9 mouse cellular contexts compared by ENCODE assay signal in the genomic region with DNA sequence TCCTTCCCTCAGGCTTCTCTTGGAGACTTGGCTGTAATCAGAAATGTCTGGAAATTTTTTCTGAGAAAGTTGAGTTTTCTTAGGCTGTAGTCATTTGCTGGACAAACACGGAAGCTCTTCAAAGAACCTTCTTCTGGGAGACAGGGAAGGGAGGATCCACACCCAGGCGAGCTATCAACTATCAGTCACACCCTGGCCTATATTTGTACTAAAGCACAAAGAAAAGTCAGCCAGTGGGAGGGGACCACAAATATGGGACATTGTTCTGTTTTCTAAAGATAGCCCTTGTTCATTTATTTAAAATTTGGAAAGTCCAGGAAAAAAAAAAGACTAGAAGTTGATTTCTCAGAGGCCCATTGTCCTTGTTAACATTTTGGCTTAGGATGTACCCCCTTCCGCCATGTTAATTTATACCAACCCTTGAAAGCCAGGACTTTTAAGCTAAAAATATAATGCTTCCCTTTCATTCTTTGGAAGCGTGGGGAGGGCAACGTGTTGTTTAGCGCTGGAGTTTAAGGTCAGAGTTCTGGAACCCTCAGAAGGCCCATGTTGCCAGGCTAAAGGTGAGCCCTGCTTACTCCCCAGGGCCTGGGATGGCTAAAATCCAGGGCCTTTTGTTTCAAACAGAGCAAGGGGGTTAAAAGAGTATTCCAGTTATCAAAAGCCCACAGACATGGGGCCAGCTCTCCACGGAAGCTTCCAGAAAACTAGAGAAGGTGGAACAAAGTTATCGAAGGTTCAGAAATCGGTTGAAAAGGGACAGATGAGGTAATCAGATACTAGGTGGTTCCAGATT.
A peak's percentile ranks its signal among the peaks of the same experiment; 100 is the strongest.
DNase-seq lines count a peak whose midpoint lies in the region; ATAC-seq lines count a peak whose summit lies in the region.
"Had no signal": no experiment of that assay in that cellular context is flagged by ENCODE, and none has a peak within 500 bp of the region (broad histone marks: within the 10 kb centered on the region; RNA-seq: fewer than 3 reads in every experiment).

No protein-coding gene starts in this region.

- H3K4me2 ChIP-seq in lung, embryonic 16.5 days (ENCODE audit: low read depth, low read length), result peak overlapping the region; percentile 43
- peak overlapping the region; percentile 24; the same call in 1 of the 2 replicates for H3K4me2 ChIP-seq in kidney, embryonic 14.5 days (replicated peaks; ENCODE audit: low read depth, low read length)
- H3K4me2 ChIP-seq in stomach, embryonic 14.5 days (replicated peaks; ENCODE audit: low read depth, low read length), result peak overlapping the region; percentile 36; the same call in 1 of the 2 replicates

- H3K36me3 ChIP-seq in lung, embryonic 16.5 days (ENCODE audit: control insufficient read depth, insufficient read depth, low read length), result no peaks in the 10 kb centered on the region
- no peaks in the 10 kb centered on the region for H3K36me3 ChIP-seq in kidney, embryonic 14.5 days (ENCODE audit: control insufficient read depth, insufficient read depth, low read length)
- no peaks in the 10 kb centered on the region for H3K36me3 ChIP-seq in stomach, embryonic 14.5 days (ENCODE audit: control insufficient read depth, insufficient read depth, low read length)

- no peak overlapping the region for H3K9ac ChIP-seq in lung, embryonic 16.5 days (ENCODE audit: low read length)
- H3K9ac ChIP-seq in kidney, embryonic 14.5 days (ENCODE audit: low read depth, low read length), result no peak overlapping the region
- no peak overlapping the region for H3K9ac ChIP-seq in stomach, embryonic 14.5 days (replicated peaks; ENCODE audit: low read depth, low read length)

- no peak overlapping the region for H3K4me3 ChIP-seq in lung, embryonic 16.5 days (ENCODE audit: low read length)
- no peak overlapping the region for H3K4me3 ChIP-seq in kidney, embryonic 14.5 days (ENCODE audit: low read length)
- H3K4me3 ChIP-seq in stomach, embryonic 14.5 days (ENCODE audit: low read depth, low read length), result no peak overlapping the region

- H3K4me1 ChIP-seq in lung, embryonic 16.5 days (replicated peaks; ENCODE audit: control insufficient read depth, insufficient read depth, low read length), result peaks cover 7% of the 10 kb centered on the region; the same call in 1 of the 2 replicates
- H3K4me1 ChIP-seq in kidney, embryonic 14.5 days (ENCODE audit: control insufficient read depth, insufficient read depth, low read length), result no peaks in the 10 kb centered on the region; the same call in 1 of the 2 replicates
- H3K4me1 ChIP-seq in stomach, embryonic 14.5 days (ENCODE audit: control insufficient read depth, insufficient read depth, low read length), result peaks cover 12% of the 10 kb centered on the region; the same call in 1 of the 2 replicates

- no peak for ATAC-seq in lung, embryonic 16.5 days (ENCODE audit: low read depth)
- ATAC-seq in kidney, embryonic 14.5 days (ENCODE audit: low FRiP score, low TSS enrichment), result no peak; the same call in 1 of the 2 replicates
- no peak for ATAC-seq in stomach, embryonic 14.5 days (ENCODE audit: insufficient number of reproducible peaks, insufficient read depth, low FRiP score, low read depth)

- 75% methylated on average over 9 of the region's 9 CpGs for WGBS in lung, embryonic 16.5 days
- 78% methylated on average over 9 of the region's 9 CpGs for WGBS in kidney, embryonic 14.5 days
- WGBS in stomach, embryonic 14.5 days, result 74% methylated on average over 9 of the region's 9 CpGs

- H3K27me3 ChIP-seq in lung, embryonic 16.5 days (ENCODE audit: control insufficient read depth, insufficient read depth, low read depth, low read length), result no peaks in the 10 kb centered on the region; the same call in 1 of the 2 replicates
- no peaks in the 10 kb centered on the region for H3K27me3 ChIP-seq in kidney, embryonic 14.5 days (ENCODE audit: control insufficient read depth, insufficient read depth, low read length)
- H3K27me3 ChIP-seq in stomach, embryonic 14.5 days (ENCODE audit: control insufficient read depth, insufficient read depth, low read length), result no peaks in the 10 kb centered on the region

- no peak for DNase-seq in lung, postnatal 4 days
- peak; percentile 53 for DNase-seq in heart, adult 8-10 months (ENCODE audit: low spot score)
- DNase-seq in spleen, adult 18-20 months, result no peak
- no peak for DNase-seq in embryo, embryonic 10 days (ENCODE audit: low spot score)
- no peak for DNase-seq in cerebellum, postnatal 4 days (ENCODE audit: low spot score in 2 of 2)
- DNase-seq: right cerebral cortex, postnatal 25 days had no signal

- H3K27ac ChIP-seq in lung, embryonic 16.5 days (ENCODE audit: low read length), result no peak overlapping the region
- H3K27ac ChIP-seq in kidney, embryonic 14.5 days (ENCODE audit: low read depth, low read length), result no peak overlapping the region
- peak overlapping the region; percentile 33; the same call in 1 of the 2 replicates for H3K27ac ChIP-seq in stomach, embryonic 14.5 days (ENCODE audit: low read length)

- no peaks in the 10 kb centered on the region for H3K9me3 ChIP-seq in lung, embryonic 16.5 days (ENCODE audit: control insufficient read depth, low read length)
- H3K9me3 ChIP-seq in kidney, embryonic 14.5 days (ENCODE audit: control insufficient read depth, low read length), result no peaks in the 10 kb centered on the region
- no peaks in the 10 kb centered on the region for H3K9me3 ChIP-seq in stomach, embryonic 14.5 days (ENCODE audit: control insufficient read depth, low read depth, low read length)
